Mouse (Mus musculus): ENCODE measurements around the gene Id3. TPM values are rescaled to one million over a fixed set of nuclear protein-coding genes. Genes with fewer than 3 reads are reported as not detected.

Id3 gene
- 9.9 TPM for polyA plus RNA-seq (2014; fragmentation: Illumina TruSeq; extraction: RNeasy Lipid Tissue Mini Kit (QIAGEN cat#74804))

DNA sequence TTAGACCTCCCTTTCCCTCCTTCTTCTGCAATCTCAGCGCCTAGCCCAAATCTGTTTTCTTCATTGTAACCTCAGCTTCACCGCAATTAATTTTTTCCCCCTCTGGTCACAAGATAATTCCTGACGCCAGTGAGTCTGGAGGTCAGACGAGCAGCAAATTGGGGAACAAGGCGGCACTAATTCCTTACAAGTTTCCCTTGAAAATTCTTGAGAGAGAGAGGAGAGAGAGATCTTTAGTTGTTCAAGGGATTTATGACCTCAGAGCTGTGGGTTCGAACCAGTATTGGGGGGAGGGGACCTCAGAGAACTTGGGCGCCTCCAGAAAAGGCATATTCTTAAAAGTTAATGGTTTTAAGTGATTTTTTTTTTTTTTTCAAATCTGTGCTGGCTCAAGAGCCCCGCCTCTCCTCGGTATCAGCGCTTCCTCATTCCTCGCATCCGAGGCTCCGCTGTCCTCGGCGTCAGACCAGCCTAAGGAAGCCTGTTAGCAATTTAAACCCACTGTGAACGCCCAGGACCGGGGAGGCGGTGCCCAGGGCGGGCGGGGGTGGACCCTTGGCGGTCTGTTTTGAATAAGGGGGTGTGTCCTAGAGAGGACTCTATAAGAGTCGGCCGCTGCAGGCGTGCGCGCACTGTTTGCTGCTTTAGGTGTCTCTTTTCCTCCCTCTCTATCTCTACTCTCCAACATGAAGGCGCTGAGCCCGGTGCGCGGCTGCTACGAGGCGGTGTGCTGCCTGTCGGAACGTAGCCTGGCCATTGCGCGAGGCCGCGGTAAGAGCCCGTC is at the start of gene Id3:
Gene Id3, plus strand, starts transcription at position 305 of the 784 bp plus-strand sequence.

DNA sequence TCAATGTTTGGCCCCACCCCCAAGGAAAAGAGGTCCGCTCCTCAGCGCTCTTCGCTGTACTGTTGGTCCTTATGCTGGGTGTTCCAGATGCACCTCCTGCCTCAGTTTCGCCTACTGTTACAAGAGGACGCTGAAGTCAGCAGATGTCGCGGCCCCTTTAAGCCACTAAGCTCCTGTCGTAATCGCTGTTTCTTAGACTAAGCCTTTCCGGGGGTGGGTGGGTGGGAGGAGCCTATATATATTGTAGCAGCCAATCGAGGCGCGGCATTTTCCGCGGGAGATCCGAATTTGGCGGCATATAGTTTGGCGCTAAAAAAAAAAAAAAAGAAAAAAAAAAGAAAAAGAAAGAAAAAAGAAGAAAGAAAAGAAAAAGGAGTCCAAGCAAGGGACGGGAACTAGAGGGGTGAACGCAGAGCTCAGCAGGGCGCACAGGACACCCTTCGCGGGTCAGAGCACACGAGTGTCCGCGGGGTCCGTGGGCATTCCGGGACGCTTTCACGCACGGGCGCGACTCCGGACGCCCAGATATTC is 28.8 kb downstream of the Id3 start, which contains the start of gene E2f2:
Gene E2f2, plus strand, starts transcription at position 384 of the 531 bp plus-strand sequence.

Other genes starting within 250 kb of the Id3 start
- gene Cnr2, start 248.1 kb upstream of the Id3 start, polyA plus RNA-seq (2014; fragmentation: Illumina TruSeq; extraction: RNeasy Lipid Tissue Mini Kit (QIAGEN cat#74804)) = 0.34 TPM
- 13.7 TPM for gene Fuca1, start 222.8 kb upstream of the Id3 start, polyA plus RNA-seq (2014; fragmentation: Illumina TruSeq; extraction: RNeasy Lipid Tissue Mini Kit (QIAGEN cat#74804))
- gene Hmgcl, start 197.0 kb upstream of the Id3 start, polyA plus RNA-seq (2014; fragmentation: Illumina TruSeq; extraction: RNeasy Lipid Tissue Mini Kit (QIAGEN cat#74804)) = 3.6 TPM
- not detected for gene Gale, start 179.8 kb upstream of the Id3 start, polyA plus RNA-seq (2014; fragmentation: Illumina TruSeq; extraction: RNeasy Lipid Tissue Mini Kit (QIAGEN cat#74804))
- gene Lypla2, start 170.9 kb upstream of the Id3 start, polyA plus RNA-seq (2014; fragmentation: Illumina TruSeq; extraction: RNeasy Lipid Tissue Mini Kit (QIAGEN cat#74804)) = not detected
- gene Pithd1, start 156.2 kb upstream of the Id3 start, polyA plus RNA-seq (2014; fragmentation: Illumina TruSeq; extraction: RNeasy Lipid Tissue Mini Kit (QIAGEN cat#74804)) = 34.8 TPM
- gene Eloa, start 121.7 kb upstream of the Id3 start, polyA plus RNA-seq (2014; fragmentation: Illumina TruSeq; extraction: RNeasy Lipid Tissue Mini Kit (QIAGEN cat#74804)) = 21.2 TPM
- 412 TPM for gene Rpl11, start 90.1 kb upstream of the Id3 start, polyA plus RNA-seq (2014; fragmentation: Illumina TruSeq; extraction: RNeasy Lipid Tissue Mini Kit (QIAGEN cat#74804))
- 1.2 TPM for gene E2f2, start 28.9 kb downstream of the Id3 start, polyA plus RNA-seq (2014; fragmentation: Illumina TruSeq; extraction: RNeasy Lipid Tissue Mini Kit (QIAGEN cat#74804))
- 0.57 TPM for gene Asap3, start 62.9 kb downstream of the Id3 start, polyA plus RNA-seq (2014; fragmentation: Illumina TruSeq; extraction: RNeasy Lipid Tissue Mini Kit (QIAGEN cat#74804))
- 3.6 TPM for gene Tcea3, start 104.2 kb downstream of the Id3 start, polyA plus RNA-seq (2014; fragmentation: Illumina TruSeq; extraction: RNeasy Lipid Tissue Mini Kit (QIAGEN cat#74804))
- gene Zfp46, start 141.2 kb downstream of the Id3 start, polyA plus RNA-seq (2014; fragmentation: Illumina TruSeq; extraction: RNeasy Lipid Tissue Mini Kit (QIAGEN cat#74804)) = 13.8 TPM
- gene Hnrnpr, start 167.4 kb downstream of the Id3 start, polyA plus RNA-seq (2014; fragmentation: Illumina TruSeq; extraction: RNeasy Lipid Tissue Mini Kit (QIAGEN cat#74804)) = 278 TPM

Measured in ovary, adult 10 weeks (tissue).